Mouse (Mus musculus): ENCODE measurements around the gene Arhgap15.

Arhgap15 gene

GRCm38 (mm10) chr2:44384541-44384940, 635.9 kb downstream of the Arhgap15 start:
- DNase-seq: no peak

- DNase-seq: no peak
Measured at GRCm38 (mm10) chr2:44389556-44389955, 640.9 kb downstream of the Arhgap15 start.

GRCm38 (mm10) chr2:44393789-44394188, 645.2 kb downstream of the Arhgap15 start:
- DNase-seq: no peak

GRCm38 (mm10) chr2:44394956-44395501, 646.4 kb downstream of the Arhgap15 start:
- no peak for DNase-seq

- no peak for DNase-seq
Measured at GRCm38 (mm10) chr2:44395577-44395976, 647.0 kb downstream of the Arhgap15 start.

GRCm38 (mm10) chr2:44397209-44397608, 648.6 kb downstream of the Arhgap15 start:
- no peak for DNase-seq

- no peak for DNase-seq
Measured at GRCm38 (mm10) chr2:44397735-44398337, 649.2 kb downstream of the Arhgap15 start.

GRCm38 (mm10) chr2:44399191-44399926, 650.7 kb downstream of the Arhgap15 start:
- peak; percentile 58 for DNase-seq

- no peak for DNase-seq
Measured at GRCm38 (mm10) chr2:44401704-44402422, 653.2 kb downstream of the Arhgap15 start.

GRCm38 (mm10) chr2:44411660-44412059, 663.0 kb downstream of the Arhgap15 start:
- no peak for DNase-seq

GRCm38 (mm10) chr2:44416331-44416730, 667.7 kb downstream of the Arhgap15 start:
- DNase-seq: no peak

GRCm38 (mm10) chr2:44419547-44420225, 671.1 kb downstream of the Arhgap15 start:
- DNase-seq: no peak

GRCm38 (mm10) chr2:44430521-44430920, 681.9 kb downstream of the Arhgap15 start:
- peak; percentile 5 for DNase-seq

GRCm38 (mm10) chr2:44436652-44437051, 688.0 kb downstream of the Arhgap15 start:
- no peak for DNase-seq

GRCm38 (mm10) chr2:44437496-44438057, 689.0 kb downstream of the Arhgap15 start:
- no peak for DNase-seq

- no peak for DNase-seq
Measured at GRCm38 (mm10) chr2:44438070-44438469, 689.4 kb downstream of the Arhgap15 start.

- DNase-seq: no peak
Measured at GRCm38 (mm10) chr2:44444938-44445337, 696.3 kb downstream of the Arhgap15 start.

Data from cerebellum, adult 9-10 months (tissue).